ENCODE assay signal across 12 mouse cellular contexts in the genomic region with DNA sequence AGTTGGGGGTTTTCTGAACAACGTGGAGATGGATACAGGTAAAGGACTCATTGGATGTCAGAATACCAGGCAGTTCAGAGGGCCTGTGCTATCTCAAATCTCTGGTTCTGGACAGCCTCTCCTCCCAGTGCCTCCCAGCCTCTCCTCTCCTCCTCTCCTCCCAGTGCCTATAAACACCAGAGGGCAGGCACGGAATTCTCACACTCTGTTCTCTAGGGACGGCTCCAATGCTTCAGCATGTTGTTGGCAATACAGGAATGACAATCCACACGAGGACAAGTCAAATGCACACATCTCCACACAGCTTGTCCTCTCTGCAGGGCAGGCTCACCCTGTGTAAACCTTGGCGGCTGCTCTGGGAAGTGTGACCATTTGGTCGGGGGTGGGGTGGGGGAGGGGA.
DNase-seq lines count a peak whose midpoint lies in the region; ATAC-seq and TF ChIP-seq lines count a peak whose summit lies in the region.
"Had no signal": no experiment of that assay in that cellular context is flagged by ENCODE, and none has a peak within 500 bp of the region (broad histone marks: within the 10 kb centered on the region; RNA-seq: fewer than 3 reads in every experiment).

No protein-coding gene starts in this region.

- no peak overlapping the region for H3K4me3 ChIP-seq in midbrain, postnatal 0 days (ENCODE audit: low read depth, low read length)
- no peak overlapping the region for H3K4me3 ChIP-seq in midbrain, embryonic 13.5 days (replicated peaks)
- H3K4me3 ChIP-seq: embryonic facial prominence, embryonic 12.5 days had no signal

- intact Hi-C loops in heart, postnatal 10 days (cut with DNase I) = no loop called here

- TF ChIP-seq CTCF in midbrain, postnatal 0 days (IDR thresholded peaks at IDR 0.05) = no peak

- H3K4me2 ChIP-seq in midbrain, postnatal 0 days (ENCODE audit: low read depth, low read length, poor library complexity, severe bottlenecking) = no peak overlapping the region
- no peak overlapping the region for H3K4me2 ChIP-seq in midbrain, embryonic 13.5 days (replicated peaks)
- H3K4me2 ChIP-seq: embryonic facial prominence, embryonic 12.5 days had no signal

- no peaks in the 10 kb centered on the region for H3K9me3 ChIP-seq in midbrain, postnatal 0 days (ENCODE audit: low read length)
- no peaks in the 10 kb centered on the region for H3K9me3 ChIP-seq in midbrain, embryonic 13.5 days
- H3K9me3 ChIP-seq: embryonic facial prominence, embryonic 12.5 days had no signal

- 54% methylated on average over 6 of the region's 6 CpGs for WGBS in midbrain, postnatal 0 days
- WGBS in midbrain, embryonic 13.5 days = 60% methylated on average over 6 of the region's 6 CpGs

- no peak overlapping the region for H3K9ac ChIP-seq in midbrain, postnatal 0 days (replicated peaks; ENCODE audit: low read length, poor library complexity, severe bottlenecking)
- H3K9ac ChIP-seq in midbrain, embryonic 13.5 days (replicated peaks) = no peak overlapping the region
- H3K9ac ChIP-seq: embryonic facial prominence, embryonic 12.5 days had no signal

- no peak for ATAC-seq in midbrain, postnatal 0 days (ENCODE audit: low FRiP score)
- ATAC-seq in midbrain, embryonic 13.5 days = no peak
- ATAC-seq: midbrain, embryonic 16.5 days had no signal

- H3K4me1 ChIP-seq in midbrain, postnatal 0 days (ENCODE audit: insufficient read depth, low read length) = peaks cover 3% of the 10 kb centered on the region; the same call in 1 of the 2 replicates
- peaks cover 26% of the 10 kb centered on the region for H3K4me1 ChIP-seq in midbrain, embryonic 13.5 days (replicated peaks)

- H3K27me3 ChIP-seq in midbrain, postnatal 0 days (ENCODE audit: insufficient read depth, low read length) = no peaks in the 10 kb centered on the region
- no peaks in the 10 kb centered on the region for H3K27me3 ChIP-seq in midbrain, embryonic 13.5 days
- H3K27me3 ChIP-seq: embryonic facial prominence, embryonic 12.5 days had no signal

- peak; percentile 92 for DNase-seq in heart, adult 11 months
- no peak for DNase-seq in heart, postnatal 4 days
- DNase-seq in midbrain, postnatal 0 days (ENCODE audit: low spot score) = peak; percentile 33
- DNase-seq in heart, postnatal 10 days = peak; percentile 12 to 21
- peak; percentile 57 for DNase-seq in testis, postnatal 14 days (ENCODE audit: low spot score)
- no peak for DNase-seq in left cerebral cortex, adult 18-20 months (ENCODE audit: low spot score in 2 of 2)
- DNase-seq: gastrocnemius, postnatal 36 days; kidney, postnatal 4 days; thymus, postnatal 14 days had no signal

- no peak overlapping the region for H3K27ac ChIP-seq in midbrain, postnatal 0 days (ENCODE audit: low read depth, low read length)
- H3K27ac ChIP-seq in midbrain, embryonic 13.5 days = no peak overlapping the region
- H3K27ac ChIP-seq: embryonic facial prominence, embryonic 12.5 days had no signal

- no peaks in the 10 kb centered on the region for H3K36me3 ChIP-seq in midbrain, postnatal 0 days (ENCODE audit: insufficient read depth, low read length)
- no peaks in the 10 kb centered on the region for H3K36me3 ChIP-seq in midbrain, embryonic 13.5 days
- H3K36me3 ChIP-seq: embryonic facial prominence, embryonic 12.5 days had no signal

Comparison
In these comparisons a context has a peak if more than half of its experiments do, and no peak if none do; other contexts are left out.
1. DNase-seq: peak in heart, adult 11 months (single experiment), midbrain, postnatal 0 days (single experiment), heart, postnatal 10 days (2 of 2) and testis, postnatal 14 days (single experiment); none in heart, postnatal 4 days (single experiment) and left cerebral cortex, adult 18-20 months (0 of 2).